Comparison of ENCODE assay signal across 8 mouse cellular contexts in genomic region chr7:132720562-132720961, GRCm38 (mm10).
DNase-seq lines count a peak whose midpoint lies in the region; ATAC-seq lines count a peak whose summit lies in the region.

No protein-coding gene starts in this region.

- H3K4me2 ChIP-seq in midbrain, embryonic 12.5 days (replicated peaks): no peak overlapping the region
- no peak overlapping the region for H3K4me2 ChIP-seq in midbrain, embryonic 11.5 days

- H3K36me3 ChIP-seq in midbrain, embryonic 12.5 days: peaks cover 3% of the 10 kb centered on the region; the same call in 1 of the 2 replicates
- H3K36me3 ChIP-seq in midbrain, embryonic 11.5 days (ENCODE audit: control insufficient read depth, insufficient read depth, low read length): no peaks in the 10 kb centered on the region

- 70% methylated on average over 8 of the region's 8 CpGs for WGBS in midbrain, embryonic 12.5 days
- 86% methylated on average over 8 of the region's 8 CpGs for WGBS in midbrain, embryonic 11.5 days

- H3K9ac ChIP-seq in midbrain, embryonic 12.5 days (replicated peaks): no peak overlapping the region
- no peak overlapping the region for H3K9ac ChIP-seq in midbrain, embryonic 11.5 days (ENCODE audit: low read length)

- DNase-seq in gastrocnemius, postnatal 14 days: peak; percentile 60
- DNase-seq in gastrocnemius, adult 8-10 months (ENCODE audit: low spot score in 2 of 2): no peak
- no peak for DNase-seq in midbrain, embryonic 11.5 days (ENCODE audit: low spot score, missing footprints)
- peak; percentile 67 to 71 for DNase-seq in left cerebral cortex, postnatal 36 days (ENCODE audit: low spot score in 2 of 2)
- peak; percentile 62 to 80 for DNase-seq in spleen, postnatal 14 days (ENCODE audit: low spot score in 2 of 2)
- DNase-seq in adrenal gland, adult 8-10 months: no peak

- intact Hi-C loops in gastrocnemius, postnatal 14 days (cut with DNase I; ENCODE audit: low total_unique reads): no loop called here
- intact Hi-C loops in left cerebral cortex, postnatal 36 days (cut with DNase I): no loop called here

- no peaks in the 10 kb centered on the region for H3K27me3 ChIP-seq in midbrain, embryonic 12.5 days
- H3K27me3 ChIP-seq in midbrain, embryonic 11.5 days (ENCODE audit: control insufficient read depth, insufficient read depth, low read length): no peaks in the 10 kb centered on the region

- H3K9me3 ChIP-seq in midbrain, embryonic 12.5 days: no peaks in the 10 kb centered on the region
- no peaks in the 10 kb centered on the region for H3K9me3 ChIP-seq in midbrain, embryonic 11.5 days (ENCODE audit: control insufficient read depth, low read length)

- H3K27ac ChIP-seq in midbrain, embryonic 12.5 days (replicated peaks): no peak overlapping the region
- H3K27ac ChIP-seq in midbrain, embryonic 11.5 days (ENCODE audit: low read depth, low read length): no peak overlapping the region

- H3K4me1 ChIP-seq in midbrain, embryonic 12.5 days: peaks cover 35% of the 10 kb centered on the region
- H3K4me1 ChIP-seq in midbrain, embryonic 11.5 days (ENCODE audit: control insufficient read depth, insufficient read depth, low read length): peaks cover 4% of the 10 kb centered on the region

- ATAC-seq in midbrain, embryonic 12.5 days (ENCODE audit: low FRiP score, low read depth): peak; percentile 19; the same call in 1 of the 2 replicates
- ATAC-seq in midbrain, embryonic 11.5 days (ENCODE audit: low FRiP score): no peak
- no peak for ATAC-seq in erythroid progenitor cell, adult 5-6 weeks (replicated peaks; ENCODE audit: low FRiP score, poor library complexity, severe bottlenecking)

- H3K4me3 ChIP-seq in midbrain, embryonic 12.5 days: no peak overlapping the region
- no peak overlapping the region for H3K4me3 ChIP-seq in midbrain, embryonic 11.5 days (ENCODE audit: low read depth, low read length)

Comparison
In these comparisons a context has a peak if more than half of its experiments do, and no peak if none do; other contexts are left out.
1. DNase-seq: peak in gastrocnemius, postnatal 14 days (single experiment), left cerebral cortex, postnatal 36 days (2 of 2) and spleen, postnatal 14 days (2 of 2); none in gastrocnemius, adult 8-10 months (0 of 2), midbrain, embryonic 11.5 days (single experiment) and adrenal gland, adult 8-10 months (single experiment).